Mouse (Mus musculus) CH12.LX (cell line): ENCODE results near the gene Slc24a3. TPM values are rescaled to one million over a fixed set of nuclear protein-coding genes. Genes with fewer than 3 reads are reported as not detected.

Experiments
- DNase-seq: peaks from one replicate; pipeline ENCODE4 v3.0.0-alpha.2; 2013; ENCODE audit errors: extremely low read depth
- H3K27ac ChIP-seq: 2 replicates; pipeline ENCODE4 v1.5.1; 2012; ENCODE audit warnings: low read depth, mild to moderate bottlenecking, control low read depth, moderate library complexity; ENCODE audit not compliant: insufficient read depth
- H3K27me3 ChIP-seq: replicated peaks from 2 replicates; pipeline ENCODE3; 2012; ENCODE audit warnings: inconsistent platforms
- H3K36me3 ChIP-seq, 2 experiments: replicated peaks in 1 of 2; 2 replicates each; pipeline versions ENCODE3 to v1.6.1; 2012; ENCODE audit warnings: inconsistent platforms in 1 of 2, low read length in 1 of 2, mild to moderate bottlenecking in 1 of 2, mixed read lengths in 1 of 2, moderate library complexity in 1 of 2; ENCODE audit not compliant: control insufficient read depth in 1 of 2, insufficient read depth in 1 of 2
- H3K4me1 ChIP-seq, 2 experiments: 2 replicates each; pipeline ENCODE4 v1.6.1; 2012; ENCODE audit warnings: inconsistent platforms in 1 of 2, moderate library complexity in 1 of 2; ENCODE audit not compliant: insufficient read depth in 2 of 2, control insufficient read depth in 1 of 2
- H3K4me2 ChIP-seq: 2 replicates; pipeline ENCODE4 v1.6.1; 2012; ENCODE audit warnings: low read depth, mild to moderate bottlenecking, control low read depth; ENCODE audit not compliant: poor library complexity, insufficient read depth, severe bottlenecking
- H3K4me3 ChIP-seq, 3 experiments: fragments of 150-350 bp in 1 of 3; sonication (generic) in 1 of 3; replicated peaks in 1 of 3; 2 replicates each; pipeline versions ENCODE3 to v1.5.1; 2011 to 2012; ENCODE audit warnings: low read depth in 2 of 3, low read length in 2 of 3, mild to moderate bottlenecking in 2 of 3, moderate library complexity in 2 of 3, control low read depth in 1 of 3, improper control_type of control experiment in 1 of 3, inconsistent platforms in 1 of 3, mixed read lengths in 1 of 3; ENCODE audit not compliant: poor library complexity in 1 of 3
- H3K79me2 ChIP-seq: replicated peaks from 2 replicates; pipeline ENCODE4 v1.6.1; 2012; ENCODE audit warnings: mild to moderate bottlenecking, moderate library complexity; ENCODE audit not compliant: control insufficient read depth, poor library complexity, insufficient read depth, severe bottlenecking; ENCODE audit errors: extremely low read depth
- H3K9ac ChIP-seq: 2 replicates; pipeline ENCODE4 v1.6.1; 2012; ENCODE audit warnings: low read depth, mild to moderate bottlenecking, control low read depth, moderate library complexity; ENCODE audit not compliant: insufficient read depth
- H3K9me3 ChIP-seq: replicated peaks from 2 replicates; pipeline ENCODE3; 2012; ENCODE audit warnings: low read length, inconsistent platforms, mixed read lengths
- BHLHE40 ChIP-seq: IDR thresholded peaks from 2 replicates; pipeline ENCODE4 v1.6.1; 2011; ENCODE audit warnings: mild to moderate bottlenecking, low read depth, low read length, improper control_type of control experiment
- CHD1 ChIP-seq: IDR thresholded peaks from 2 replicates; pipeline ENCODE4 v1.6.1; 2012; ENCODE audit warnings: low read depth, low read length, improper control_type of control experiment, inconsistent platforms
- E2F4 ChIP-seq: IDR thresholded peaks from 2 replicates; pipeline ENCODE4 v1.6.1; 2011; ENCODE audit warnings: low read depth, low read length, improper control_type of control experiment; ENCODE audit not compliant: insufficient replicate concordance
- EP300 ChIP-seq: IDR thresholded peaks from 2 replicates; pipeline ENCODE4 v1.6.1; 2011; ENCODE audit warnings: low read length, improper control_type of control experiment
- GABPA ChIP-seq: IDR thresholded peaks from 2 replicates; pipeline ENCODE4 v1.6.1; 2012; ENCODE audit warnings: low read depth, low read length, improper control_type of control experiment, inconsistent platforms; ENCODE audit not compliant: insufficient replicate concordance
- HCFC1 ChIP-seq: IDR thresholded peaks from 2 replicates; pipeline ENCODE4 v1.6.1; 2012; ENCODE audit warnings: low read depth, mild to moderate bottlenecking, inconsistent platforms, low read length, improper control_type of control experiment
- MAX ChIP-seq: IDR thresholded peaks from 2 replicates; pipeline ENCODE4 v1.6.1; 2011; ENCODE audit warnings: low read length, improper control_type of control experiment
- MXI1 ChIP-seq: IDR thresholded peaks from 2 replicates; pipeline ENCODE4 v1.6.1; 2011; ENCODE audit warnings: mild to moderate bottlenecking, low read depth, low read length, improper control_type of control experiment
- MYC ChIP-seq: IDR thresholded peaks from 2 replicates; pipeline ENCODE4 v1.6.1; 2011; ENCODE audit warnings: low read depth, mild to moderate bottlenecking, improper control_type of control experiment, low read length
- PAX5 ChIP-seq: IDR thresholded peaks from 2 replicates; pipeline ENCODE4 v1.6.1; 2012; ENCODE audit warnings: low read length, inconsistent platforms, mixed read lengths
- SMC3 ChIP-seq: IDR thresholded peaks from 2 replicates; pipeline ENCODE4 v1.6.1; 2011; ENCODE audit warnings: low read depth, low read length, improper control_type of control experiment
- TBP ChIP-seq: conservative IDR thresholded peaks from 2 replicates; pipeline ENCODE4 v1.6.1; 2011; ENCODE audit warnings: low read depth, low read length, improper control_type of control experiment
- UBTF ChIP-seq: IDR thresholded peaks from 2 replicates; pipeline ENCODE4 v1.6.1; 2012; ENCODE audit warnings: low read depth, mild to moderate bottlenecking, inconsistent platforms, low read length, improper control_type of control experiment, moderate library complexity
- USF1 ChIP-seq: IDR thresholded peaks from 2 replicates; pipeline ENCODE4 v1.6.1; 2014; ENCODE audit warnings: low read depth, mild to moderate bottlenecking, inconsistent platforms, low read length, improper control_type of control experiment
- USF2 ChIP-seq: conservative IDR thresholded peaks from 2 replicates; pipeline ENCODE4 v1.6.1; 2011; ENCODE audit warnings: low read depth, low read length, improper control_type of control experiment
- ZC3H11A ChIP-seq: IDR thresholded peaks from 2 replicates; pipeline ENCODE4 v1.6.1; 2012; ENCODE audit warnings: low read depth, mild to moderate bottlenecking, inconsistent platforms, low read length, improper control_type of control experiment
- ZKSCAN1 ChIP-seq: IDR thresholded peaks from 2 replicates; pipeline ENCODE4 v1.6.1; 2012; ENCODE audit warnings: low read depth, inconsistent platforms, low read length, improper control_type of control experiment, borderline replicate concordance
- ZMIZ1 ChIP-seq: IDR thresholded peaks from 2 replicates; pipeline ENCODE4 v1.6.1; 2012; ENCODE audit warnings: low read depth, mild to moderate bottlenecking, inconsistent platforms, low read length, improper control_type of control experiment
- ZNF384 ChIP-seq: IDR thresholded peaks from 2 replicates; pipeline ENCODE4 v1.6.1; 2012; ENCODE audit warnings: low read depth, low read length, improper control_type of control experiment, inconsistent platforms
- dilution Hi-C: fragments of 300-500 bp; cut with MboI; formaldehyde crosslinking; loops from 2 replicates; pipeline ENCODE4 v1.14.3; 2020; ENCODE audit warnings: low sequenced_read_pairs; ENCODE audit not compliant: extremely low pct_unique_long_range_greater_than_20kb, extremely low pct_ligation_motif_present
- in situ Hi-C: fragments of 300-500 bp; cut with MboI; formaldehyde crosslinking; loops from 3 replicates; pipeline ENCODE4 v1.14.3; 2019; ENCODE audit warnings: low sequenced_read_pairs, low pct_ligation_motif_present, low pct_unique_long_range_greater_than_20kb, mixed read lengths
- polyA plus RNA-seq: library from polyadenylated mRNA; unstranded; fragments of >175 nt; gene quantifications from 2 replicates; pipeline ENCODE4 v1.2.1, GENCODE M21; 2012; ENCODE audit warnings: low read depth; ENCODE audit not compliant: insufficient read length
- total RNA-seq, 2 experiments: library from RNA; depleted of rRNA; stranded (reverse); fragments of 300-350 nt in 1 of 2; fragments of >200 nt in 1 of 2; gene quantifications; 2 replicates each; pipeline ENCODE4 v1.2.3; 2012 to 2014

Slc24a3 gene
- total and polyA plus RNA-seq, 3 experiments = not detected

GRCm38 (mm10) chr2:145395804-145396203 lies 228.2 kb downstream of the Slc24a3 start:
- no peaks in the 10 kb centered on the region for H3K4me1 ChIP-seq
- in situ Hi-C loops = no loop called here
- no peaks in the 10 kb centered on the region for H3K9me3 ChIP-seq
- no peak overlapping the region for H3K4me3 ChIP-seq
- no peak overlapping the region for H3K27ac ChIP-seq
- H3K27me3 ChIP-seq = no peaks in the 10 kb centered on the region
- DNase-seq = no peak
- H3K79me2 ChIP-seq = no peaks in the 10 kb centered on the region
- TF ChIP-seq MXI1 = no peak
- no peak for TF ChIP-seq CHD1
- TF ChIP-seq USF2 = no peak
- TF ChIP-seq MAX = no peak
- H3K9ac ChIP-seq = no peak overlapping the region
- H3K36me3 ChIP-seq = no peaks in the 10 kb centered on the region
- H3K4me2 ChIP-seq = no peak overlapping the region
- dilution Hi-C loops = no loop called here

- no peak for DNase-seq
- in situ Hi-C loops (no loop called here), dilution Hi-C loops (no loop called here)
- no peak overlapping the region for H3K4me2 ChIP-seq
- no peak overlapping the region for H3K27ac ChIP-seq
- no peaks in the 10 kb centered on the region for H3K9me3 ChIP-seq
- H3K9ac ChIP-seq = no peak overlapping the region
- TF ChIP-seq ZKSCAN1 = no peak
- no peak for TF ChIP-seq MYC
- TF ChIP-seq ZC3H11A = no peak
- TF ChIP-seq BHLHE40 = no peak
- TF ChIP-seq MXI1 = no peak
- TF ChIP-seq SMC3 = no peak
- TF ChIP-seq USF1 = no peak
- TF ChIP-seq MAX = no peak
- no peak for TF ChIP-seq PAX5
- no peak for TF ChIP-seq TBP
- no peak for TF ChIP-seq GABPA
- no peak for TF ChIP-seq ZNF384
- TF ChIP-seq EP300 = no peak
- TF ChIP-seq E2F4 = no peak
- no peak for TF ChIP-seq UBTF
- no peak for TF ChIP-seq HCFC1
- no peak for TF ChIP-seq ZMIZ1
- H3K36me3 ChIP-seq = no peaks in the 10 kb centered on the region
- H3K4me1 ChIP-seq = peaks cover 0 to 4% of the 10 kb centered on the region in 2 experiments; a peak in 2 of 4 replicates
- no peaks in the 10 kb centered on the region for H3K79me2 ChIP-seq
- H3K27me3 ChIP-seq = no peaks in the 10 kb centered on the region
- H3K4me3 ChIP-seq = no peak overlapping the region
These were observed 229.0 kb downstream of the Slc24a3 start for GRCm38 (mm10) chr2:145396579-145396978.
